Mouse (Mus musculus) intestine, embryonic 16.5 days (tissue): ENCODE measurements around the gene Sept9. TPM values are rescaled to one million over a fixed set of nuclear protein-coding genes. Genes with fewer than 3 reads are reported as not detected.

Experiments used
- ATAC-seq: fragments of 200-750 bp; cut with Nextera tagmentation; 2 replicates; pipeline ENCODE4 v1.8.0; 2017; ENCODE audit warnings: moderate TSS enrichment, moderate library complexity
- H3K27ac ChIP-seq: fragments of 300-500 bp; sonication (generic); 2 replicates; pipeline ENCODE4 v1.5.1; 2014; ENCODE audit warnings: mild to moderate bottlenecking, low read length
- H3K27me3 ChIP-seq: fragments of 300-500 bp; sonication (generic); replicated peaks from 2 replicates; pipeline ENCODE4 v1.6.1; 2014; ENCODE audit warnings: low read length, control low read depth, mixed read lengths; ENCODE audit not compliant: control insufficient read depth, insufficient read depth
- H3K36me3 ChIP-seq: fragments of 300-500 bp; sonication (generic); 2 replicates; pipeline ENCODE4 v1.6.1; 2014; ENCODE audit warnings: low read length, control low read depth; ENCODE audit not compliant: control insufficient read depth, insufficient read depth
- H3K4me1 ChIP-seq: fragments of 300-500 bp; sonication (generic); 2 replicates; pipeline ENCODE4 v1.6.1; 2014; ENCODE audit warnings: low read length, control low read depth, mixed read lengths; ENCODE audit not compliant: control insufficient read depth, insufficient read depth
- H3K4me2 ChIP-seq: fragments of 300-500 bp; sonication (generic); 2 replicates; pipeline ENCODE4 v1.6.1; 2014; ENCODE audit warnings: low read depth, low read length, control low read depth
- H3K4me3 ChIP-seq: fragments of 300-500 bp; sonication (generic); 2 replicates; pipeline ENCODE4 v1.5.1; 2014; ENCODE audit warnings: mild to moderate bottlenecking, low read length
- H3K9ac ChIP-seq: fragments of 300-500 bp; sonication (generic); 2 replicates; pipeline ENCODE4 v1.6.1; 2014; ENCODE audit warnings: low read depth, low read length
- H3K9me3 ChIP-seq: fragments of 300-500 bp; sonication (generic); 2 replicates; pipeline ENCODE4 v1.6.1; 2016; ENCODE audit warnings: low read length, control low read depth; ENCODE audit not compliant: control insufficient read depth
- WGBS: fragments of 180-500 bp; shearing (Covaris S2); extraction: QIAGEN DNeasy Blood & Tissue Kit; methylation state at CpG from one replicate; pipeline ENCODE4 v1.1.7; 2014; 5-methylcytosine and 5-hydroxymethylcytosine counted together
- polyA plus RNA-seq: library from polyadenylated mRNA; unstranded; fragments of >200 nt; fragmentation: Nextera tagmentation; extraction: Ambion mirVana; gene quantifications from 2 replicates; pipeline ENCODE4 v1.2.1, GENCODE M21; 2015

Sept9 gene
- polyA plus RNA-seq, 1 experiment from 2014 or later = 183 TPM

GRCm38 (mm10) chr11:117387241-117387640, 187.8 kb downstream of the Sept9 start:
- Histone ChIP-seq H3K4me1 (peaks cover 17% of the 10 kb centered on the region), H3K4me2 (no peak overlapping the region), H3K27me3 (no peaks in the 10 kb centered on the region), H3K27ac (no peak overlapping the region), H3K9ac (no peak overlapping the region), H3K4me3 (no peak overlapping the region), H3K36me3 (no peaks in the 10 kb centered on the region), H3K9me3 (no peaks in the 10 kb centered on the region)
- 73% methylated on average over 10 of the region's 10 CpGs for WGBS
- no peak for ATAC-seq

- Histone ChIP-seq H3K27ac (no peak overlapping the region), H3K4me3 (no peak overlapping the region), H3K9ac (no peak overlapping the region), H3K27me3 (peaks cover 11% of the 10 kb centered on the region), H3K4me2 (no peak overlapping the region), H3K36me3 (no peaks in the 10 kb centered on the region), H3K4me1 (peaks cover 18% of the 10 kb centered on the region), H3K9me3 (no peaks in the 10 kb centered on the region)
- 16% methylated on average over 12 of the region's 12 CpGs for WGBS
- no peak; the same call in 1 of the 2 replicates for ATAC-seq
Observed at GRCm38 (mm10) chr11:117390001-117390402, 190.5 kb downstream of the Sept9 start.

GRCm38 (mm10) chr11:117390774-117391534, 191.5 kb downstream of the Sept9 start:
- Histone ChIP-seq H3K4me1 (peaks cover 18% of the 10 kb centered on the region), H3K9me3 (no peaks in the 10 kb centered on the region), H3K36me3 (no peaks in the 10 kb centered on the region), H3K9ac (no peak overlapping the region), H3K27me3 (peaks cover 14% of the 10 kb centered on the region), H3K27ac (no peak overlapping the region), H3K4me3 (no peak overlapping the region), H3K4me2 (no peak overlapping the region)
- no peak for ATAC-seq
- WGBS = 28% methylated on average over 7 of the region's 7 CpGs

- 91% methylated on average over 2 of the region's 2 CpGs for WGBS
- Histone ChIP-seq H3K9ac (no peak overlapping the region), H3K36me3 (no peaks in the 10 kb centered on the region), H3K4me1 (peaks cover 13% of the 10 kb centered on the region), H3K4me3 (no peak overlapping the region), H3K27me3 (peaks cover 14% of the 10 kb centered on the region), H3K4me2 (no peak overlapping the region), H3K27ac (no peak overlapping the region), H3K9me3 (no peaks in the 10 kb centered on the region)
- no peak for ATAC-seq
Observed at GRCm38 (mm10) chr11:117392251-117392650, 192.8 kb downstream of the Sept9 start.

GRCm38 (mm10) chr11:117393715-117394114, 194.3 kb downstream of the Sept9 start:
- Histone ChIP-seq H3K4me3 (no peak overlapping the region), H3K27me3 (peaks cover 14% of the 10 kb centered on the region), H3K36me3 (no peaks in the 10 kb centered on the region), H3K9me3 (no peaks in the 10 kb centered on the region), H3K4me2 (no peak overlapping the region), H3K9ac (no peak overlapping the region), H3K27ac (no peak overlapping the region), H3K4me1 (peaks cover 22% of the 10 kb centered on the region)
- no peak for ATAC-seq
- WGBS = 61% methylated on average over 4 of the region's 4 CpGs

GRCm38 (mm10) chr11:117394230-117395137, 195.0 kb downstream of the Sept9 start:
- peaks cover 22% of the 10 kb centered on the region for H3K4me1 ChIP-seq
- WGBS = 2% methylated on average over 34 of the region's 34 CpGs
- no peaks in the 10 kb centered on the region for H3K9me3 ChIP-seq
- no peak overlapping the region for H3K9ac ChIP-seq
- ATAC-seq = no peak
- H3K4me2 ChIP-seq = peak overlapping the region; percentile 18
- H3K36me3 ChIP-seq = no peaks in the 10 kb centered on the region
- H3K27ac ChIP-seq = no peak overlapping the region
- no peak overlapping the region; the same call in 1 of the 2 replicates for H3K4me3 ChIP-seq
- H3K27me3 ChIP-seq = peaks cover 16% of the 10 kb centered on the region

GRCm38 (mm10) chr11:117395228-117395627, 195.8 kb downstream of the Sept9 start:
- Histone ChIP-seq H3K9me3 (no peaks in the 10 kb centered on the region), H3K27me3 (peaks cover 18% of the 10 kb centered on the region), H3K4me3 (peak overlapping the region; percentile 19; the same call in 1 of the 2 replicates), H3K9ac (no peak overlapping the region), H3K27ac (no peak overlapping the region), H3K4me1 (peaks cover 18% of the 10 kb centered on the region), H3K4me2 (peak overlapping the region; percentile 18; the same call in 1 of the 2 replicates), H3K36me3 (no peaks in the 10 kb centered on the region)
- ATAC-seq = no peak
- WGBS = 8% methylated on average over 9 of the region's 9 CpGs

- Histone ChIP-seq H3K27me3 (peaks cover 18% of the 10 kb centered on the region), H3K4me3 (no peak overlapping the region), H3K4me1 (peaks cover 17% of the 10 kb centered on the region; the same call in 1 of the 2 replicates), H3K9ac (no peak overlapping the region), H3K9me3 (no peaks in the 10 kb centered on the region), H3K36me3 (no peaks in the 10 kb centered on the region), H3K4me2 (no peak overlapping the region), H3K27ac (no peak overlapping the region)
- no peak for ATAC-seq
- 73% methylated on average over 3 of the region's 3 CpGs for WGBS
Observed at GRCm38 (mm10) chr11:117396929-117397328, 197.5 kb downstream of the Sept9 start.

GRCm38 (mm10) chr11:117397755-117398154, 198.3 kb downstream of the Sept9 start:
- Histone ChIP-seq H3K9ac (no peak overlapping the region), H3K27me3 (peaks cover 18% of the 10 kb centered on the region), H3K4me3 (no peak overlapping the region), H3K27ac (no peak overlapping the region), H3K9me3 (no peaks in the 10 kb centered on the region), H3K4me2 (no peak overlapping the region), H3K36me3 (no peaks in the 10 kb centered on the region), H3K4me1 (peaks cover 17% of the 10 kb centered on the region; the same call in 1 of the 2 replicates)
- WGBS = 20% methylated on average over 4 of the region's 4 CpGs
- ATAC-seq = peak; percentile 66
